Mouse (Mus musculus) forebrain, embryonic 11.5 days (tissue): ENCODE measurements at regions not wholly inside any gene's neighbourhood (a gene's known extent, or its start where the extent isn't known, plus 50 kb on each side); places are given as distances from the start of the nearest gene placed in this dataset. TPM values are rescaled to one million over a fixed set of nuclear protein-coding genes. Genes with fewer than 3 reads are reported as not detected.

ENCODE experiments used
- ATAC-seq: fragments of 200-750 bp; cut with Nextera tagmentation; replicated peaks from 2 replicates; pipeline ENCODE4 v1.8.0; 2017; ENCODE audit warnings: moderate TSS enrichment; ENCODE audit not compliant: low FRiP score
- DNase-seq: peaks from one replicate; pipeline ENCODE4 v3.0.0-alpha.2; 2017; ENCODE audit warnings: low spot score
- H3K27ac ChIP-seq: fragments of 300-500 bp; sonication (generic); 2 replicates; pipeline ENCODE4 v1.5.1; 2014; ENCODE audit warnings: low read depth, low read length
- H3K27me3 ChIP-seq: fragments of 300-500 bp; sonication (generic); 2 replicates; pipeline ENCODE4 v1.6.1; 2014; ENCODE audit warnings: mild to moderate bottlenecking, low read length, mixed read lengths; ENCODE audit not compliant: control insufficient read depth, insufficient read depth
- H3K36me3 ChIP-seq: fragments of 300-500 bp; sonication (generic); 2 replicates; pipeline ENCODE4 v1.6.1; 2014; ENCODE audit warnings: mild to moderate bottlenecking, low read length, moderate library complexity, mixed read lengths; ENCODE audit not compliant: control insufficient read depth, insufficient read depth
- H3K4me1 ChIP-seq: fragments of 300-500 bp; sonication (generic); replicated peaks from 2 replicates; pipeline ENCODE4 v1.6.1; 2014; ENCODE audit warnings: low read length, mixed read lengths; ENCODE audit not compliant: control insufficient read depth, insufficient read depth
- H3K4me2 ChIP-seq: fragments of 300-500 bp; sonication (generic); 2 replicates; pipeline ENCODE4 v1.6.1; 2014; ENCODE audit warnings: low read depth, mild to moderate bottlenecking, low read length, moderate library complexity, mixed read lengths; ENCODE audit not compliant: severe bottlenecking
- H3K4me3 ChIP-seq: fragments of 300-500 bp; sonication (generic); 2 replicates; pipeline ENCODE4 v1.5.1; 2014; ENCODE audit warnings: low read depth, low read length
- H3K9ac ChIP-seq: fragments of 300-500 bp; sonication (generic); 2 replicates; pipeline ENCODE4 v1.6.1; 2014; ENCODE audit warnings: low read length
- H3K9me3 ChIP-seq: fragments of 300-500 bp; sonication (generic); 2 replicates; pipeline ENCODE4 v1.6.1; 2016; ENCODE audit warnings: low read length, mixed read lengths; ENCODE audit not compliant: control insufficient read depth
- WGBS: fragments of 180-500 bp; shearing (Covaris S2); extraction: QIAGEN DNeasy Blood & Tissue Kit; methylation state at CpG from one replicate; pipeline ENCODE4 v1.1.7; 2014; 5-methylcytosine and 5-hydroxymethylcytosine counted together
- microRNA-seq: library from miRNA; unstranded; fragments of <30 nt; microRNA quantifications from one replicate; pipeline ENCODE4, GENCODE M21; 2016; ENCODE audit not compliant: insufficient number of aligned reads

GRCm38 (mm10) chr2:16983583-16984221 is 627.6 kb downstream of the Plxdc2 start:
- ATAC-seq: no peak
- no peaks in the 10 kb centered on the region for H3K9me3 ChIP-seq
- no peaks in the 10 kb centered on the region for H3K4me1 ChIP-seq
- no peaks in the 10 kb centered on the region for H3K36me3 ChIP-seq
- H3K4me3 ChIP-seq: no peak overlapping the region
- H3K27me3 ChIP-seq: no peaks in the 10 kb centered on the region
- H3K9ac ChIP-seq: no peak overlapping the region
- H3K27ac ChIP-seq: no peak overlapping the region
- 91% methylated on average over 5 of the region's 5 CpGs for WGBS
- H3K4me2 ChIP-seq: no peak overlapping the region
- DNase-seq: no peak

Small RNA genes lying in the stretch of these regions (microRNA-seq; reads per million reads assigned to microRNA genes)
- gene Gm24933: not detected
